Mouse (Mus musculus) c-Kit-negative CD71-positive TER-119-positive erythroid progenitor cells, embryonic 14.5 days (primary cell): ENCODE measurements around the gene Pnp.
A peak's percentile ranks its signal among the peaks of the same experiment; 100 is the strongest.
"Not testable (repeated sequence)": the region's sequence is repeated elsewhere in the genome, so short reads cannot be mapped to it uniquely, and the experiment has no call there.

Experiments used
- DNase-seq: peaks from one replicate; pipeline ENCODE4 v3.0.0-alpha.2; 2013; ENCODE audit warnings: low read depth, low spot score

Pnp gene

GRCm38 (mm10) chr14:50930754-50931492, at the start of gene Pnp, which contains the start of gene Pip4p1:
Gene Pnp, plus strand, starts transcription at chr14:50931082.
Gene Pip4p1, minus strand, starts transcription at chr14:50930856.
- DNase-seq, result peak; percentile 98

GRCm38 (mm10) chr14:50891621-50892020, 39.3 kb upstream of the Pnp start:
- DNase-seq, result no peak

- DNase-seq, result no peak
These were observed 38.8 kb upstream of the Pnp start for GRCm38 (mm10) chr14:50892091-50892490.

- DNase-seq, result no peak
These were observed 38.1 kb upstream of the Pnp start for GRCm38 (mm10) chr14:50892541-50893459.

- DNase-seq, result no peak
These were observed 35.5 kb upstream of the Pnp start for GRCm38 (mm10) chr14:50895407-50895806.

- no peak for DNase-seq
These were observed 34.7 kb upstream of the Pnp start for GRCm38 (mm10) chr14:50895985-50896746.

GRCm38 (mm10) chr14:50896747-50897373, 34.0 kb upstream of the Pnp start:
- DNase-seq, result no peak

GRCm38 (mm10) chr14:50897374-50897765, 33.5 kb upstream of the Pnp start, which contains the start of gene Klhl33:
Gene Klhl33, minus strand, starts transcription at chr14:50897507.
- no peak for DNase-seq

GRCm38 (mm10) chr14:50897992-50898391, 32.9 kb upstream of the Pnp start:
- DNase-seq, result not testable (repeated sequence)

GRCm38 (mm10) chr14:50903973-50904827, 26.7 kb upstream of the Pnp start:
- no peak for DNase-seq

GRCm38 (mm10) chr14:50904828-50905129, 26.1 kb upstream of the Pnp start:
- no peak for DNase-seq

- not testable (repeated sequence) for DNase-seq
These were observed 25.6 kb upstream of the Pnp start for GRCm38 (mm10) chr14:50905327-50905726.

- DNase-seq, result no peak
These were observed 22.8 kb upstream of the Pnp start for GRCm38 (mm10) chr14:50908126-50908525.

- DNase-seq, result no peak
These were observed 19.5 kb upstream of the Pnp start for GRCm38 (mm10) chr14:50911356-50911755.

GRCm38 (mm10) chr14:50923437-50923836, 7.4 kb upstream of the Pnp start:
- not testable (repeated sequence) for DNase-seq

GRCm38 (mm10) chr14:50924281-50925064, 6.4 kb upstream of the Pnp start, which contains the start of the genes Osgep and Apex1:
Gene Osgep, minus strand, starts transcription at chr14:50924893.
Gene Apex1, plus strand, starts transcription at chr14:50924968.
- peak; percentile 92 for DNase-seq

- no peak for DNase-seq
These were observed 5.6 kb upstream of the Pnp start for GRCm38 (mm10) chr14:50925111-50925920.

- DNase-seq, result no peak
These were observed 3.5 kb upstream of the Pnp start for GRCm38 (mm10) chr14:50927366-50927765.

- DNase-seq, result no peak
These were observed 931 bp upstream of the Pnp start for GRCm38 (mm10) chr14:50929951-50930350.
